Mouse (Mus musculus) cerebellum, postnatal 25 days (tissue): ENCODE measurements around the gene Olfr527.

Experiments
- DNase-seq, 2 experiments: peaks; one replicate each; pipeline ENCODE4 v3.0.0; 2021; ENCODE audit warnings: mixed read lengths in 2 of 2

Olfr527 gene

DNA sequence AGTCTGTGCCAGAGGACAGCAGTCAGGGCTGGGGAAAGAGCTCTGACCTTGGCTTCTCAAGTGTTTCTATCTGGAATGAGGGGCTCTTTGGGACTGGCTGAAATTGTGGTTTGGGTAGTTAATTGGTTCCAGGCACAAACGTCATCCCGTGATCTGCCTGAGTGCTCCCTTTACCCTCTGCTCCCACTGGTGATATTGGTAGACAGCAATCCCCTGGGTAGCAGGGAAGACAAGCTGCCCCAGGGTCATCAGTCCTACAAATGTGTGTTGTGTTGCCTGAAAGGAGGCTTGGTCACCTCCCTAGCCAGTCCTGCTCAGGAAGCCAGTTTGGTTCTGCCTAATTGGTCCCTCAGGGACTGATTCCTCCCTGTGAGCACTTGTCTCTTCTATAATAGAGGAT is at the start of gene Olfr527:
TSS of gene Olfr527 (plus strand) at position 301 of the 400 bp plus-strand sequence.
- no peak for DNase-seq

DNA sequence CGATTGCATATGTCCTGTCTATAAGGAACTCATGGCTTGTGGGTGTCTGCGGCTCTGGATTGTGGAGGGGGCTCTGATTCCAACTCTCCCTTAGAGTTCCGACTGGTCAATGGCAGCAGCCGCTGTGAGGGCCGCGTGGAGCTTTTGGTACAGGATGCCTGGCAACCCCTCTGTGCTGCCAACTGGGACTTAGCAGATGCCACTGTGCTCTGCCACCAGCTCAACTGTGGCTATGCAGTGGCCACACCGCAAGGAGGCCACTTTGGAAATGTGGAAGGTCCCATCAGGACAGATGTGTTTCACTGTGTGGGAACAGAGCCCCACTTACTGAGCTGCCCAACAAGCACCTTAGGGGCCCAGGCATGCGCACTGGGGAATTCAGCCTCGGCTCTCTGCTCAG is 38.1 kb upstream of the Olfr527 start:
- no peak for DNase-seq

DNA sequence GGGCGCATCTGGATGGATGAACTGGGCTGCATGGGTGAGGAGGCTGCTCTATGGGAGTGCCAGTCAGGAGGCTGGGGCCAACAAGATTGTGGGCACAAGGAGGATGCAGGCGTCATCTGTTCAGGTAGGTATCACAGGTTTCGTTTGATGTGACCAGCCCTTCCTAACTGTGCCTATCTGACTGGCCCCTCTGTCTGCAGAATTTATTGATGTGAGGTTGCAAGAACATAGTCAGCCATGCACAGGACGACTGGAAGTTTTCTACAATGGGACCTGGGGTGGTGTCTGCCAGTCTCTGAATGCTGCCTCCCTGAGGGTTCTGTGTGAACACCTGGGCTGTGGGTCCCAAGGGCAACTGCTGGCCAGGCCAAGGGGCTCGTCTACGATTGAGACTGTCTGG is 36.9 kb upstream of the Olfr527 start:
- DNase-seq: no peak

DNA sequence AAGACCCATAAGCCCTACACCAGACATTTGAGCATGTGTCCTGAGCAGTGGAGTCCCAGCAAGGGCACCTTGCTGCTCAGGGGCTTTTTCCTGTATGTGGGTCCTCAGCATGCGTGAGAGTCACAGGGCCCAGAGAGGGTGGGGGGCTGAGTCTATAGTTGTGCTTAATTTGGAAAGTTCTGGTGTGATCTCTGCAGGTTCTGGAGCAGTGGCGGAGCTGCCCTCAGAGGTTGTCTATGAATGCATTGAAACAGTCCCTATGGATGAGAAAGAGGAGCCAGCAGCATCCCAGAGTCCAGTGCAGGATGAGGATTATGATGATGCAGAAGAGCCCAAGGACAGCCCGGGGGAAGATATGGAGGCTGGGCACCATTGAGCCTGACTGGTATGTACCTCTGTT is 34.4 kb upstream of the Olfr527 start:
- DNase-seq: no peak

DNA sequence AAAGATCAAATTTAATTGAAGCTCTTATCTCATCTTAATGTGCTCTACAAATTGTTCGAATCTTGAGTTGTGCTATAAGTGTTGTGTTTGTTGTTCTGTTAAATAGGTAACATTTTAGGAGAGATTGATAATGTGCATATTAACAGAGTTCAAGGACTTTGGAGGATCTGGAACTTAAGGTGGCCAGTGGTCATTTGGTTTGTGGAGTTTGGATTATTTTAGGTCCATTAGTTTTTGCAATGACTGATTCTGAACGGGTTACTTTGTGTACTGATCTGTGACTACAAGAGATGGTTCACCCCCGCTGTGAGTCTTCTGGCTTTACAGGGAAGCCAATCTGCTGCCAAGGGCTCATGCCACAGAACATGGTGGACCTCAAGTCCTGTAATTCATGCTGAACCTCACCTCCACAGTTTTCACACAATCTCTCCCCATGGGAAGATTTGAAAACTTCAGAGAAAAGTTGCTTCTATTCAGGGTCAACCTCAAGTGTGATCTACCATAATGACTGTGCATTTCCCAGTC is 13.9 kb upstream of the Olfr527 start:
- DNase-seq: no peak

DNA sequence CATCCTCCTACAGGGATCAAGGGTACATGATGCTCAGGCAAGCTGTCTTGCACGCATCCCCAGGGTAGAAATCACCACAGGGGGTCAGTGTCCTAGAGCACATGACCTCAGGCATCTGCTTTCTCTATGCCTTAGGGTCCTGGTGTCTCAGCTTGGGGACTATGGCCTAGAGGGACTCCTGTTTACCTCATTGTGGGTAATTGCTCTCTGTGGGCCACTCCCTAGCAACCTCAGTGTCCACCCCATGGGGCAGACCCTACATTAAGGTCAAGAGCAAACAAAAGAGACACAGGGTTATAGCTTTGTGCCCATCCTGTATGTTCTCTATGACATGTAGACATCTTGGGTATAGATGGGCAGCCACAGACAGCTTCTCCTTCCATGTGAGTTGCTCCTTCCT is 13.3 kb upstream of the Olfr527 start, which contains the start of gene Olfr525:
TSS of gene Olfr525 (plus strand) at position 301 of the 400 bp plus-strand sequence.
- DNase-seq: no peak

DNA sequence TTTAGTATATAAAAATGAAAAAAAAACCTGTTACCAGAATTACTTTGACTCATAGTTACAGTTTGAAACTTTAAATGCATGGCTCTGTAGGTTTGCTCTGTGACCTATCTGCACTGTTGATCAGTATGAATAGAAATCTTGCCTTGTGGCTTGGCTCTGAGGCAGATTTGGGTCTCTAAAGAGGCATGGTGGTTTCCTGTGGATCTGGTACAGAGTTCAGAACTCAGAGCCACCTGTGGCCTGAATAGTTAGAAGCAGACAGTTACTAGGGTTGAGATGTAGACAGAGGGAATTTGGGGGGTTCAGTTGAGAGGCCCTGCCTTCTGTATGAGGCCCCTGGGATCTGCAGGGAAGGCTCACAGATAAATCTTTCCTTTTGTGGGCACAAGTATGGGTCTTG is 12.7 kb upstream of the Olfr527 start:
- no peak for DNase-seq

DNA sequence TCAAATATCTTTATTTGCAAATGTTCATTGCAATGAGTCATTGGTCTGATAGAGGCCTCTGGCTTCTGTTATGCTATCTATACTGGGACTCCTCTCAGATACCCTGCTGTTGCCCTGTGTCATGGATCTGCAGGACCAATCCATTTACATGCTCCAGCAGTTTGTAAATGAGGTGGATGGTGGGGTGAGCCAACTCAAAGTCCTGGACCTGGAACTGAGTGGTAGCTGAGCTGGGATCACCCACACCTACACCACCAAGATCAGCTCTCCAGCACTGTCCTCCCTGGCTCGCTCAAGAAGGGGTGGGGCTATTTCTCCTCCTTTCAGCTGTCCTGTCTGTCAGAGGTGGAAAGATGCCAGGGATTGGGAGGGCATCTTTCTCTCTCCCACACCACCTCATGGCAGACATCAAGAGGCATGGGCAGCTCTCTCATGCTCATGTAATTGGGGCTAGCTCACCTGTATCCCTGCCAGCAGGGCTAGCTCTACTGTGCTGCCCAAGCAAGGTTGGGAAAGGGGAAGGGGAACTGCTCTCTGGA is 4.0 kb upstream of the Olfr527 start:
- DNase-seq: peak in 1 of 2 experiments; percentile 3

DNA sequence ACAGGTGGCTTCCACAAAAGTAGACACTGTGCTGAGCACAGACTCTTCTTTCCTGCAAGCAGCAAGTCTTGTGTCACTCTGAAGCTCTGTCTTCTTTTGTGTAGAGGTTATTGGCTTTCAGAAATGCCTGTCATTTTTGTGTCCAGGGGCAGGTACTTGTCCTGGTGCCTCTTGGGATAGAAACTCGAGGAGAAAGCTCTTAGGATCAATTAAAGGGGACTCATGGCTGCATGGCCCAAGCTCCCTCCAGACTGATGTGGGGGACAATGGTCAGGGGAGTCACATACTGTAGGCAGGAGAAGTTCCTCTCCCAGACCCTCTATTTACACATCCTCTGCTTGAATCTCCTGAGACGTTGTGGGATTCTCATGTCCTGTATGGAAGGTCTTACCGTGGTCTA is 27.8 kb downstream of the Olfr527 start, which contains the start of gene Olfr60:
TSS of gene Olfr60 (minus strand) at position 101 of the 400 bp plus-strand sequence.
- DNase-seq: no peak

DNA sequence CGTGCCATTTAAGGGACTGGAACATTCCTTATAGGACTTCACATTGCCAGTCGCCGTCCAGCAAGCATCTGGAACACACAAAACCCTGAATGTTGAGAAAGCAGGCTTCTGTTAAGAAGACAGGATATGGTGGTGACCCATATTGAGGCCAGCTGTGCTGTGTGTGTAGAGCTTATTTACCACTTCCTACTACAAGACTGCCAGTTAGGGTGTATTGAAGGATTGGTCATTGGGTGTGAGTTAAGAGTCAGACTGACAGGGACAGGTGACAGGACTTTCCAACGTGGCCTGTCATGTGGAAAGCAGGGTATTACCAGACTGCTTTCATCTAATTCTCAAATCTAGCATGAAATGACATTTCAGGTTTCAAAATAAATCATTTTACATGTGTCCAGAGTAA is 40.5 kb downstream of the Olfr527 start:
- no peak for DNase-seq

DNA sequence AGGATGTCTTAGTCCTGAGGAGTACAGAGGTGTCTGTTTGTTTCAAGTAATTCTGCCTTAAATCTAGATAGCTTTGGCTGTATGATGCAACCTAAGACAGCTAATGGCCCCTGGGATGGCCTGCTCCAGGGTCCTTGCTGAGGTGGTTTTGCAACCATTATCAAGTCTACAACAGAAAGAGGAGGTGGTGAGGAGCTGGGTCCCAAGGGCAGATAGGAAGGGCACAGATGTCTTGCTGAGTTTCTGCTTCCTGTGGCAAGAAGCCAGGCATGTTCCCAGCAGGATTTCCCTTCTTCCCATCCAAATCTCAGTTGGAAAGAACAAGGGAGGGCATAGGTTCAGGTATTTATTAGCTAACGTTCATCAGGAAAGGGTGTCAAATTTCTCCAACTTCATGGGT is 42.4 kb downstream of the Olfr527 start, which contains the start of gene Olfr530:
TSS of gene Olfr530 (minus strand) at position 101 of the 400 bp plus-strand sequence.
- no peak for DNase-seq

DNA sequence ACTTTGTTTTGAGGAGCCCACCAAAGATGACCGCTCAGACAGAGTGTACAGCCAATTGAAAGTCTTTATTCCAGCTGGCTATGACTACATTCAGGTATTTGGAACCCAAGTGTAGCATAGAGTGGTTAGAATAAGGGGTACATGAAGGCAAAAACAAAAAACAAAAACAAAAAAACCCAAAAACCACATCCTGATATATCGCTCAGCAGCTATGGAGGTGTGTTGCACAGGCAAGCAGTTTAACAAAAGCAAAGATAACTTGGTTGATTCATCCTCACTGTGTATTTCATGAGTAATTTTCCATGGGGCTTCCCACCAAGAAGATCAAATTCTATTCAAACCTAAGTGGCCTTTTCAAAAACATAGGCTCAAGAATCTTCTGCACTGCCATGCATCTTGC is 43.1 kb downstream of the Olfr527 start:
- DNase-seq: no peak
